Mouse (Mus musculus) megakaryocyte progenitor cell, adult 5-6 weeks (primary cell): Measurements from ENCODE around the gene S100a6. TPM values are rescaled to one million over a fixed set of nuclear protein-coding genes. Genes with fewer than 3 reads are reported as not detected.
A peak's percentile ranks its signal among the peaks of the same experiment; 100 is the strongest.

ENCODE experiments used
- ATAC-seq: replicated peaks from 2 replicates; pipeline ENCODE4 v1.8.0; 2016; ENCODE audit warnings: mild to moderate bottlenecking, moderate TSS enrichment, inconsistent platforms; ENCODE audit not compliant: poor library complexity
- total RNA-seq, 2 experiments: library from RNA; stranded (forward) in 1 of 2; stranded (reverse) in 1 of 2; fragments of 157-497, 149-512 nt in 1 of 2; fragments of 200-1000 nt in 1 of 2; gene quantifications; 2 replicates each; pipeline versions ENCODE4 v1.2.3 to v1.2.4; 2015 to 2017

The S100a6 gene
- total RNA-seq (2015) (31.2 and 57.3 TPM in 2 replicates), total RNA-seq (2017) (10.7 and 21.3 TPM in 2 replicates)

DNA sequence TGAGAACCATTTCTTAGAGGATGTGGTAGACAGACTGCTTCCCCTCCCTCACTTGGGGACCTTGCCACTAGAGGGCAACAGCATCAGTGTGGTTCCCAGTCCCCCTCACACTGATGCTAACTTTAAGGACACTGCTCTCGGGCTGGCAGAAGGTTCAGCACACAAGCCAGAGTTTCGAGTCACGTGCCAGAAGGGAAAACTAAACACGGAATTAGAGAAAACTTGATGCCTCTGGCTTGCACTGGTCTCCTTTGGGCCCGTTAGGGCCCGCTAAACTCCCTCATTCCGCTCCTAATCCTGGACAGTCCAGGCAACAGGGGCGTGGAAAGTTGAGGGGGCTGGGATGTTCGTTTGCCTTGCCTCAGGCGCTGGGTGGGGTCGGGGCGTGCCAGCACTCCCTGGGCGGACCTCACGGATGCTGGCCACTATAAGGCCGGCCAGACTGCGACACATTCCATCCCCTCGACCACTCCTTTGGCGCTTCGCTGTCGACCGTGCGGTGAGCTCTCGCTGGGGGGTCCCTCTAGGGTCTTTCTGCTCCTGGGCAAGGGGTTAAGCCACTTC, at the start of gene S100a6:
Gene S100a6, plus strand, starts transcription at position 155 of the 564 bp plus-strand sequence.
- ATAC-seq = peak; percentile 77

- ATAC-seq = no peak
These were observed 38.0 kb upstream of the S100a6 start for GRCm38 (mm10) chr3:90574691-90575090.

GRCm38 (mm10) chr3:90575320-90575719, 37.4 kb upstream of the S100a6 start:
- no peak for ATAC-seq

DNA sequence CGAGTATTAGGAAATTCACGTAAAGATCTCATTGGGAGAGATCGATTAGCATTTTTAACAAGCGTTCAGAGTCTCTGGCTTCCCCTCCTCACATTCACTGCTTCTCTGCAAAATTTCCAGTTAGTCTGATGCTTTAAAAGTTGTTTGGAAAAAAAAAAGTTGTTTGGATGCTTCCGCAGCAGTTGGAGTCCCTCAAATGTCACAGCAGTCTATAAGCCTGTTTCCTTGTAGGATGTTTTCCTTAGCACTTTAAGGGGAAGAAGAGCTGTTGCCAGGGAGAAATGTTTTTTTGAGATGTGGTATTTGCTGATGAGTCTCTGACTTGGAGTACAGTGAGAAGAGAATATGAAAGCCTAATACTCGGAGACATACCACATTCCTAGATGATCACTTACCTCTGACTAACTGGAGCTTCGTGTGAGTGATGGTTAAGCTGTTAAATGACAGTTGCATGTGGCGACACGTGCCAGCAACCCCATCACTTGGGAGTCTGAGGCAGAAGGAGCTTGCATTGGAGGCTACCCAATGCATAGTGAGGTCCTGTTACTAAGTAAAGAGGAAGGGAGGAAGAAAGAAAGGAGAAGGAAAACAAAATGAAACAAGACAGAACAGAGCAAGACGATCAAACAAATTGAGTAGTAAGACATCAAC, 36.2 kb upstream of the S100a6 start:
- no peak for ATAC-seq

GRCm38 (mm10) chr3:90579433-90579832, 33.2 kb upstream of the S100a6 start:
- ATAC-seq = no peak

GRCm38 (mm10) chr3:90581141-90581540, 31.5 kb upstream of the S100a6 start:
- ATAC-seq = no peak

DNA sequence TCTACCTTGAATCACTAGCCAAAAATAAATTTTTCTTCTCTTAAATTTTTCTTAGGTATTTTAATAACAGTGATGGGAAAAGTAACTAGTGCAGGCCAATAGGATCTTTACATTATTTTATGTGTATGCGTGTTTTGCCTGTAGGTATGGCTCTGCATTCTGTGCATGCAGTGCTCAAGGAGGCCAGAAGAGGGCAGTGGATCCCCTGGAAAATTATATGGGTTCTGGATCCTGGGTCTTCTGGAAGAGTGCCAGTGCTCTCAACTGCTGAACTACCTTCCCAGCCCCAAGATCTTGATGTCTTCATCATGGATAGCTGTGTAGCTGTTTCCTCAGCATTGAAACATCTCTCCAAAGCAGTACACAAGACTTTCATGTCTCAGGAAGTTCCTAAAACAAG, 30.5 kb upstream of the S100a6 start:
- ATAC-seq = no peak

GRCm38 (mm10) chr3:90582556-90582955, 30.1 kb upstream of the S100a6 start:
- no peak for ATAC-seq

GRCm38 (mm10) chr3:90583893-90584292, 28.8 kb upstream of the S100a6 start:
- ATAC-seq = no peak

GRCm38 (mm10) chr3:90585595-90585994, 27.1 kb upstream of the S100a6 start:
- ATAC-seq = peak; percentile 53

DNA sequence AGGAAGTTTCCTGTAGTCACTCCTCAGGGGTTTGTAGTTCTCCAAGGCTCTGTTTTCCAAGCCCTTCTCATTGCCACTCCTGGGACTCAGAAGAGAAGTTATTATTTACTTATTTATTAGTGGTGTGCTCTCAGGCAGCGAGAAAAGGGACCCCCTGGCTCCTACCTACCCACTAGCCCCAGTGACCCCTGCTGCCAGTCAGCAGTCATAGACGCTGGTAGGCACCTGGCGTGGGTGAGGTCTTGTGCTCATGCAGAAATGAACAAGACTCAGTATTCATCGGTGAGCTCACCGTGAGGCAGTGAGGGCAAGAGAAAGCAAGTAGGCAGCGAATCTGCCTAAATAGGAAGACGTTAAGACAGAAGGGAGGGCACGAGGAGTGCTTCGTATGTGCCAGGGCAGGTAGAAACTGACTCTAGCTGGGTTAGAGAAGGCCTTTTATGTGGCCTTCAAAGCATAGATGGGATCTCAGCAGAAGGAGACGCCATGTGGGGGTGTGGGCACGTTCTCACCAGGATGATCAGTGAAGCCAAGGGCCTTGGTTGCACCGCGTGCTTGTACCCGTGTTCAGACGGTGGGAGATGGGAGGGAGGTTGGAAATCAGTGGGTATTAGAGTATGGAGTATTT, 26.6 kb upstream of the S100a6 start:
- ATAC-seq = no peak

- ATAC-seq = peak; percentile 81
These were observed 25.8 kb upstream of the S100a6 start for GRCm38 (mm10) chr3:90586906-90587305.

DNA sequence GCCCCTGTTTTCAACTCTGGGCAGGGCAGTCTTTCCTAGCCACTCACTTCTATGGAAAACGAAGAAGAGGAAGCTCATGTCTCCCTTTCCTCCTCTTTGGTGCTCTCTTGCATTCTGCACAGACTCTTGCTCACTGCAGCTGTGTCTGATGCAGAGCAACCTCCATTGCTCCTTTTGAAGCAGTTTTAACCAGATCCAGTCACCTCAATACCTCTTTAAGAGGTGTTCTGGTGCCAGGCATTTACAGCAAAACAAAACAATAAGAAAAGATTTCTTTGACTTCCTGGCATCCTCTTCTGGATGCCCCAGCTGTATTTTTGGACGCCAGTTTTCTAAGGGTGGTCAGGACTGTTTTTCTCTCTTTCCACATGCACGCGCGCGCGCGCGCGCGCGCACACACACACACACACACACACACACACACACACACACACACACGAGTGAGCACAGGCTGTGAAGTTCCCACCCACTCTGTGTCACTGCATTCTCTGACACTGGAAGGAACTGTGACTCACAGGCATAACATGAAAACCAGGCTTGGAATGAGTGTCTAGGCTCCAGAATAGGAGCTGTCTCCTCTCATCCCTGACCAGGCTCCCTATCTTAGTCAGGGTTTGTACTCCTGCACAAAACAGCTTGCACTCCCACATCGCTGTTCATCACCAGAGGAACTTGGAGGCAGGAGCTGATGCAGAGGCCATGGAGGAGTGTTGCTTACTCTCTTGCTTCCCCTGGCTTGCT, 25.2 kb upstream of the S100a6 start:
- ATAC-seq = peak; percentile 8

- ATAC-seq = peak; percentile 60
These were observed 23.3 kb upstream of the S100a6 start for GRCm38 (mm10) chr3:90589390-90589789.

DNA sequence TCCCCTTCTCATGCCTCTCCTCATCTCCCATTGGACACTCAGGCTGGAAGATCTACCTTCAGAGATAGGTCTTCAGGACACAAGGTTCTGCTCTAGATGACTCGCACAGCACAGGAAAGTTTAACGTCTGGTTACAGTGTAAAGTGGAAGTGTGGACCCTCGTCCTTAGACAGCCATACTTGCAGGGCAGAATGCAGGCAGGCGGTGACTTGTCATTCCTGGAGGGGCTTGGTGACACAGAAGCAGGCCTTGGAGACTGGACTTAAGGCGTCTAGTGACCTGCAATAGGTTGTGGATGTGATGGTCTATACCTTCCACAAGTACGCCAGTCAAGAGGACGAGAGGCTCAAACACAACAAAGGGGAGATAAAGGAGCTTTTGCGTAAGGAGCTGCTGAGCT, 22.7 kb upstream of the S100a6 start, which contains the start of gene S100a2:
Gene S100a2, plus strand, starts transcription at position 301 of the 400 bp plus-strand sequence.
- no peak for ATAC-seq

GRCm38 (mm10) chr3:90594466-90594865, 18.2 kb upstream of the S100a6 start:
- 0 out of 2 replicates have a peak, but pooled peaks have one; percentile 21 for ATAC-seq

DNA sequence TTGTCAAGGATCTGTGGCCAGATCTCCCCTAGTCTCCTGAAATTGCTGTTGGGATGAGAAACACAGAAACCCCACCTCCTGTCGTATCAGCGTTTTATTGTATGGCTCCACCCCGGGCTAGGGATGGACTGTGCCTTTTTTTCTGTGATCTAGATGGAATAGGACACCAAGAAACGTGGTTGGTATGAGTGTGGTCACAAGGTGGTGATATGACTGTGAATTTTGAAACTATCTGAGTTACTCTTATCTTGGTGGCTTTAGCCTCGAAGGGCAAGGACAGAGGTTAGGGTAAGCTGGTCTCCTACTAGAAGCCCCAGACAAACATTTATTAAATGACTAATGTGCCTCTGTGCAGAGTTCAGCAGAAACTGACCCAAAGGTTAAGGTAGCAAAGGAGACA, 17.1 kb upstream of the S100a6 start:
- no peak for ATAC-seq

- no peak for ATAC-seq
These were observed 15.9 kb upstream of the S100a6 start for GRCm38 (mm10) chr3:90596810-90597209.

DNA sequence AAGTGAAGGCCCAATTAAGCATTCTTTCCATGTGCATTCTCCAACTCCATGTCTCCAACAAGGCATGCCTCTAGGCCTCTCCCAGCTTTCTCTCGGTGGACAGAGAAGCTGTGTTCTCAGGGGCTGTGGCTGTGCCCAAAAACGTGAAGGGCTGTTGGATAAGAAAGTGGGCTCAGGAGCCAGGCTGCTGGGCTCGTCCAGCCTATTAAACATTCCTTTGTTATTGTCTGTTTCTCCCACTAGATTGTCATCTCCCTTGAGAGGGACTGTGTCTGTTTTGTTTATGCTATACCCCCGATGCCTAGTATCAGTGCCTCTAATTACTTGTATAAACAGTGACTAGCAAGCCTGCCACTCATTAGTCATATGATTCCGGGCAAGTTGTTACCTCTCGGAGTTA, 14.9 kb upstream of the S100a6 start:
- no peak for ATAC-seq

- no peak for ATAC-seq
These were observed 14.5 kb upstream of the S100a6 start for GRCm38 (mm10) chr3:90598212-90598611.

- no peak for ATAC-seq
These were observed 13.3 kb upstream of the S100a6 start for GRCm38 (mm10) chr3:90599401-90599800.

GRCm38 (mm10) chr3:90600036-90600435, 12.6 kb upstream of the S100a6 start:
- no peak for ATAC-seq
